Comparison of ENCODE assay signal across 20 mouse cellular contexts in the genomic region with DNA sequence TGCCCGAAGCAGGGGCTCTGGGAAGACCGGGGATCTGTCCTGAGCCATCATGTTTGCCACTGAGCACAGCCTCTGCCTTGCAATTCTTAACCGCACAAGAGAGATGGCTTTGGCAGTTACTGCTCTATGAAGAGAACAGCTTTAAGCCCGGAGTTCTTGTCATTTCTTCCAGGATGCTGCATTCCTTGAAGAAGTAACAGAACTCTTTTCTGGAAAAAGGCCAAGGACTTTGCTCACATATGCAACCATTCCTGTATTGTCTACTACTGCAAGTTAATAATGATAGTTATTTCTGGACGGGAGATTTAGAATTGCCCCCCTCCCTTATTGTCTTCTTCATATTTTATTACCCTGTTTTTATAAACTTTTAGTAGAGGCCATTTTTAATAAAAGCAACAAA. TPM values are rescaled to one million over a fixed set of nuclear protein-coding genes. Genes with fewer than 3 reads are reported as not detected.
"Had no signal": no experiment of that assay in that cellular context is flagged by ENCODE, and none has a peak within 500 bp of the region (broad histone marks: within the 10 kb centered on the region; RNA-seq: fewer than 3 reads in every experiment).

No protein-coding gene starts in this region.

- H3K4me3 ChIP-seq: liver, embryonic 13.5 days; liver, embryonic 15.5 days; megakaryocyte, embryonic 14.5 days; midbrain, embryonic 13.5 days; midbrain, embryonic 15.5 days; myocyte; neural tube, embryonic 13.5 days; neural tube, embryonic 15.5 days; stomach, embryonic 15.5 days had no signal

- H3K36me3 ChIP-seq: liver, embryonic 13.5 days; liver, embryonic 15.5 days; midbrain, embryonic 13.5 days; midbrain, embryonic 15.5 days; neural tube, embryonic 13.5 days; neural tube, embryonic 15.5 days; stomach, embryonic 15.5 days had no signal

- H3K27me3 ChIP-seq: liver, embryonic 13.5 days; liver, embryonic 15.5 days; megakaryocyte, embryonic 14.5 days; midbrain, embryonic 13.5 days; midbrain, embryonic 15.5 days; neural tube, embryonic 13.5 days; neural tube, embryonic 15.5 days; stomach, embryonic 15.5 days had no signal

- H3K27ac ChIP-seq: liver, embryonic 13.5 days; liver, embryonic 15.5 days; macrophage; midbrain, embryonic 13.5 days; midbrain, embryonic 15.5 days; neural tube, embryonic 13.5 days; neural tube, embryonic 15.5 days; stomach, embryonic 15.5 days had no signal

- H3K4me1 ChIP-seq: liver, embryonic 13.5 days; liver, embryonic 15.5 days; megakaryocyte, embryonic 14.5 days; midbrain, embryonic 15.5 days had no signal

- DNase-seq: liver, embryonic 13.5 days; liver, postnatal 0 days; retina, postnatal 1 day; right cerebral cortex, adult 18-20 months; right cerebral cortex, postnatal 25 days; spleen, adult 18-20 months; thymus, adult 18-20 months; thymus, postnatal 14 days; thymus, postnatal 36 days had no signal

- ATAC-seq: liver, postnatal 0 days; midbrain, embryonic 13.5 days; midbrain, embryonic 15.5 days had no signal

- H3K9ac ChIP-seq: liver, embryonic 13.5 days; liver, embryonic 15.5 days; liver, postnatal 0 days; midbrain, embryonic 13.5 days; midbrain, embryonic 15.5 days; neural tube, embryonic 13.5 days; neural tube, embryonic 15.5 days; stomach, embryonic 15.5 days had no signal

- H3K4me2 ChIP-seq: liver, embryonic 13.5 days; liver, embryonic 15.5 days; midbrain, embryonic 11.5 days; midbrain, embryonic 13.5 days; midbrain, embryonic 15.5 days; neural tube, embryonic 13.5 days; neural tube, embryonic 15.5 days; stomach, embryonic 15.5 days had no signal

- H3K9me3 ChIP-seq: liver, embryonic 13.5 days; liver, embryonic 15.5 days; midbrain, embryonic 13.5 days; midbrain, embryonic 15.5 days; neural tube, embryonic 13.5 days; neural tube, embryonic 15.5 days; stomach, embryonic 15.5 days had no signal

RNA-seq across cellular contexts. Expression of gene Edar, which starts 30.8 kb away (rescaled TPM):
- total RNA-seq: megakaryocyte progenitor cell, adult 5-6 weeks had no signal
- polyA plus RNA-seq: liver, embryonic 13.5 days; liver, embryonic 15.5 days; macrophage; myocyte had no signal
